Mouse (Mus musculus) gastrocnemius, postnatal 10 days (tissue): ENCODE results near the gene Lrif1. TPM values are rescaled to one million over a fixed set of nuclear protein-coding genes. Genes with fewer than 3 reads are reported as not detected.
"Not testable (repeated sequence)": the region's sequence is repeated elsewhere in the genome, so short reads cannot be mapped to it uniquely, and the experiment has no call there.

Experiments
- DNase-seq: peaks from one replicate; pipeline ENCODE4 v3.0.0; 2021; ENCODE audit warnings: mixed read lengths
- long read RNA-seq, 2 experiments: library from polyadenylated mRNA; stranded (forward); transcript quantifications; one replicate each; pipeline ENCODE4 v2.0.0; 2021
- total RNA-seq, 2 experiments: library from RNA; stranded (reverse); gene quantifications; 2 replicates each; pipeline ENCODE4 v1.2.3; 2021

The Lrif1 gene
- total RNA-seq, result 1 to 10 TPM; 7.1 to 9.1 TPM
- long read RNA-seq, experiment 1, partial matches to known transcripts, result 1 of 7 reads
- long read RNA-seq, experiment 1, other reads (novel, unspliced or antisense), result 2 of 7 reads
- long read RNA-seq, experiment 2, transcript Lrif1-203 (3 exons, 1,669 nt), result major isoform, 7 of 8 reads
- long read RNA-seq, experiment 2, partial matches to known transcripts, result 0 of 8 reads
- long read RNA-seq, experiment 2, other reads (novel, unspliced or antisense), result 1 of 8 reads

DNA sequence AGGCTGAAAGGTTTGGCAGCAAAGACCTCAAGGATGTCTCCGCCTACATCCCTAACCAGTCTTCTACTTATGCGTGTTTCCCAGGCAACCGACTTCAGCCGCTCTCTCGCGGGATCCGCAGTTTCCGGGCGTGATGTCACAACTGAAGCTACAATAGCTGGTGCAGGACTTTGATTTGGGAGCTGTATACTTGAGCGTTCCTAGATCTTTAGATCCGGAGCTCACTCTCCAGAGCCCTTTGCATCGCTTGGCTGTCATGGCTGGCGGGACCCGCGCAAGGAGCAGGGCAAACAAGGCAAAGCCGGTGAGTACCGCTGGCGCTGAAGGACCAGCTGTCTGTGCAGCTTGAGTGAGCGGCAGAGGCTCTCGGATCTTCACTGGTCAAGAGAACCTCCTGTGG is at the start of gene Lrif1:
Gene Lrif1 (plus strand): TSS at position 158 of the 400 bp plus-strand sequence.
- peak; percentile 7 for DNase-seq

DNA sequence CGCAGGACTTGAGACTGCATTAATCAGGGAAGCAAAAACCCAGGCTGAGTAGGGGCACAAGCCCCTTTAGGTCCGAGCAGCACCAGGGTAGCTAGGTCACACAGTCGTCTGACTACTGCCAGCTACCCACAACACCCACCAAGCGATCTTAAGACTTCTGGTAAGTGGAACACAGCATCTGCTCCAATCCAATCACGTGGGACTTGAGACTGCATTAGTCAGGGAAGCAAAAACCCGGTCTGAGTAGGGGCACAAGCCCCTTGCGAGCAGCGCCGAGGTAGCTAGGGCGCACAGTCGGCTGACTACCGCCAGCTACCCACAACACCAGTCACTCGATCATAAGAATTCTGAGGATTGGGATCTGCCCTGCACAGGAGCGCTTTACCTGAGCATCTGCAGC is 12.0 kb upstream of the Lrif1 start:
- not testable (repeated sequence) for DNase-seq

- DNase-seq, result no peak
These were observed 594 bp downstream of the Lrif1 start for GRCm38 (mm10) chr3:106685381-106685780.

DNA sequence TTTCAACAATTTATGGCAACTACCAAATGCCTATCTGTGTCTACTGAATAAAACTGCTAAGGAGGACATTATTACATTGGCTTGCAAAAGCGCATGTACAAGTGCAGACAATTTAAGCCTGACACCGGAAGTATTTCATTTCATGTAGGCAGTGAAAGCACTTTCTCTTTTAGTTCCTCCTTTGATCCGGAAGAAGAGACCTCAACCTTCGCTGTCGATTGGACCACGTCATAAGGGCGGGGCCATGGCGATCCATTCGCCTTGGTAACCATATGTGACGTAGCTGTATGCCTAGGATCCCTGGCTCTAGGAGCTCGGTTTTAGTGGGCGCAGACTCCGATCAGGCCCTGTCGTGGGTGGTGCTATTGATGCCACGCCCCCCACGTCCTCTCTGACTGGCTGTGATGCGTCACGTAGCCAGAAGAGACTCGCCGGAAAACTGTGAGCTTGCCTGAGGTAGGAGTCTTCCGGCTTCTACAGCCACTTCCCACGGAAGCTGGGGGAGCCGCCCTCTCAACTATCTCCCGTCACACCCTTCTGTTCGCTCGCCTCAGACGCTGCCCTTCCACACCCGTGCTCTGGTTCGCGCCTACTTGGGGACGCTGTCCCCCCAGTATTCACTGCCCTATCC is 36.7 kb downstream of the Lrif1 start:
- peak; percentile 90 for DNase-seq

- DNase-seq, result peak; percentile 73
These were observed 37.5 kb downstream of the Lrif1 start for GRCm38 (mm10) chr3:106722028-106722945.

DNA sequence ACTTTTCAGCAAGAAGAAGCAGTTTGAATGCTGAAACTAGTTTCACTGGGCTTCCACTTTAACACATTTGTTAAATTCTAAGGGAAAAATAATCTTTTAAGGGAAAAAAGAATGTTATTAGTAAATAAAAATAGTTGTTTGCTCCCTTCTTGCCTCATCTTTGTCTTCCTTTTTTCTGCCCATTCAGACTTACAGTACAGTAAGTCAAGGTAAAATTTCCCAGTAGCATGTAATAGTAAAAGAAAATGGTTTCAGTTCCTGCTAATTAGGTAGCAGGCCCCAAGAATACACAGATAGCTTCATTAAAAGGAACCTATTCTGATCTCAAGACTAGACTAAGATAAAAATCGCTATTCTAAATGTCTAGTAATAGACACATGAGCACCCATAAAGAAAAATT is 71.1 kb downstream of the Lrif1 start:
- no peak for DNase-seq

GRCm38 (mm10) chr3:106771834-106772233 is 87.0 kb downstream of the Lrif1 start:
- no peak for DNase-seq

GRCm38 (mm10) chr3:106785130-106785529 is 100.3 kb downstream of the Lrif1 start:
- no peak for DNase-seq

Other genes with a start within 250 kb of the Lrif1 start
- under 1 TPM; 0.18 to 0.31 TPM for gene Dennd2d, start 202.6 kb upstream of the Lrif1 start, total RNA-seq
- gene Dram2, start 137.2 kb upstream of the Lrif1 start, total RNA-seq, result 10 to 100 TPM; 64.0 to 68.6 TPM
- 10 to 100 TPM; 18.8 to 23.6 TPM for gene Cept1, start 137.2 kb upstream of the Lrif1 start, total RNA-seq
- gene Cd53, start 105.2 kb downstream of the Lrif1 start, total RNA-seq, result 1 to 10 TPM; 2.6 to 4.1 TPM
- not detected for gene Olfr266, start 141.3 kb downstream of the Lrif1 start, total RNA-seq